35 mouse cellular contexts compared by ENCODE assay signal in genomic region chr10:130548570-130548969, GRCm38 (mm10). TPM values are rescaled to one million over a fixed set of nuclear protein-coding genes. Genes with fewer than 3 reads are reported as not detected.
"Had no signal": no experiment of that assay in that cellular context is flagged by ENCODE, and none has a peak within 500 bp of the region (broad histone marks: within the 10 kb centered on the region; RNA-seq: fewer than 3 reads in every experiment).

No protein-coding gene starts in this region.

- H3K4me1 ChIP-seq: heart, embryonic 13.5 days; heart, embryonic 15.5 days; hindbrain, embryonic 10.5 days; hindbrain, embryonic 12.5 days; intestine, embryonic 15.5 days; limb, embryonic 10.5 days; limb, embryonic 12.5 days; liver, embryonic 13.5 days had no signal

- H3K27ac ChIP-seq: heart, adult 2 months; heart, embryonic 13.5 days; heart, embryonic 15.5 days; hindbrain, embryonic 10.5 days; hindbrain, embryonic 12.5 days; hindbrain, embryonic 14.5 days; intestine, embryonic 15.5 days; layer of hippocampus, adult 2 months; left cerebral cortex, adult 2 months; limb, embryonic 10.5 days; limb, embryonic 12.5 days; liver, embryonic 13.5 days had no signal

- DNase-seq: gastrocnemius, postnatal 14 days; gastrocnemius, postnatal 36 days; heart, adult 11 months; heart, adult 2 months; heart, postnatal 4 days; kidney, adult 18-20 months; kidney, adult 8-10 months; kidney, postnatal 10 days; kidney, postnatal 25 days; kidney, postnatal 4 days; layer of hippocampus, adult 9-11 months; liver; liver, embryonic 13.5 days had no signal

- H3K9me3 ChIP-seq: heart, embryonic 13.5 days; heart, embryonic 15.5 days; hindbrain, embryonic 10.5 days; hindbrain, embryonic 12.5 days; intestine, embryonic 15.5 days; limb, embryonic 10.5 days; limb, embryonic 12.5 days; liver, embryonic 13.5 days had no signal

- ATAC-seq: hindbrain, embryonic 16.5 days; inflammation-experienced regulatory T-cells, adult 6 months; intestine, embryonic 15.5 days; intestine, postnatal 0 days had no signal

- H3K27me3 ChIP-seq: heart, embryonic 13.5 days; heart, embryonic 15.5 days; hindbrain, embryonic 12.5 days; intestine, embryonic 15.5 days; limb, embryonic 12.5 days; liver, embryonic 13.5 days had no signal

- H3K4me3 ChIP-seq: heart, adult 2 months; heart, embryonic 13.5 days; heart, embryonic 15.5 days; hindbrain, embryonic 10.5 days; hindbrain, embryonic 12.5 days; intestine, embryonic 15.5 days; layer of hippocampus, adult 2 months; left cerebral cortex, adult 2 months; limb, embryonic 10.5 days; limb, embryonic 12.5 days; liver, embryonic 13.5 days had no signal

- H3K36me3 ChIP-seq: heart, embryonic 13.5 days; heart, embryonic 15.5 days; hindbrain, embryonic 10.5 days; hindbrain, embryonic 12.5 days; intestine, embryonic 15.5 days; limb, embryonic 10.5 days; limb, embryonic 12.5 days; liver, embryonic 13.5 days had no signal

- H3K9ac ChIP-seq: heart, embryonic 13.5 days; heart, embryonic 15.5 days; hindbrain, embryonic 12.5 days; hindbrain, embryonic 14.5 days; intestine, embryonic 15.5 days; limb, embryonic 12.5 days; liver, embryonic 13.5 days had no signal

RNA-seq across cellular contexts. Expression of gene Vmn2r87, which starts 51.4 kb away (rescaled TPM):
- total RNA-seq: gastrocnemius, adult 18-20 months; gastrocnemius, adult 8-10 months; gastrocnemius, postnatal 14 days; gastrocnemius, postnatal 36 days; heart, adult 2 months; heart, postnatal 25 days; heart, postnatal 4 days had no signal
- polyA plus RNA-seq: gonadal fat pad, adult 2 months; heart, adult 2 months; heart, embryonic 11.5 days; heart, embryonic 13.5 days; heart, embryonic 15.5 days; heart, postnatal 0 days; hindbrain, embryonic 12.5 days; inflammation-experienced regulatory T-cells, adult 6 months; intestine, embryonic 15.5 days; intestine, postnatal 0 days; kidney, embryonic 14.5 days; kidney, embryonic 16.5 days; limb, embryonic 10.5 days; liver, embryonic 11.5 days; liver, embryonic 13.5 days had no signal
